Mouse (Mus musculus) lung, adult 2 months (tissue): ENCODE results near the gene Dpysl5. TPM values are rescaled to one million over a fixed set of nuclear protein-coding genes. Genes with fewer than 3 reads are reported as not detected.

Source experiments
- DNase-seq: peaks from one replicate; pipeline ENCODE4 v3.0.0; 2022
- H3K4me1 ChIP-seq: fragments of 200-500 bp; 2 replicates; pipeline ENCODE4 v1.6.1; 2011; ENCODE audit warnings: low read length; ENCODE audit not compliant: control insufficient read depth, insufficient read depth
- H3K4me3 ChIP-seq: fragments of 200-500 bp; replicated peaks from 2 replicates; pipeline ENCODE3; 2011; ENCODE audit warnings: low read depth, mild to moderate bottlenecking, control low read depth, low read length; ENCODE audit errors: extremely low read depth
- CTCF ChIP-seq: fragments of 200-500 bp; IDR thresholded peaks from 2 replicates; pipeline ENCODE4 v1.5.1; 2011; ENCODE audit warnings: mild to moderate bottlenecking, low read length, control low read depth; ENCODE audit not compliant: insufficient read depth
- POLR2A ChIP-seq: fragments of 200-500 bp; IDR thresholded peaks from 2 replicates; pipeline ENCODE4 v1.6.1; 2011; ENCODE audit warnings: low read depth, mild to moderate bottlenecking, control low read depth, low read length, borderline replicate concordance; ENCODE audit errors: extremely low read depth
- WGBS: fragments of 180-500 bp; shearing (Covaris S2); methylation state at CpG from one replicate; pipeline ENCODE4 v1.1.7; 2018; 5-methylcytosine and 5-hydroxymethylcytosine counted together
- polyA plus RNA-seq: library from polyadenylated mRNA; depleted of rRNA; stranded (reverse); fragments of >200 nt; gene quantifications from 2 replicates; pipeline ENCODE4 v1.2.3, GENCODE M21; 2012

The Dpysl5 gene
- polyA plus RNA-seq, 1 experiment, result 5.6 TPM

- DNase-seq, result no peak
- H3K4me3 ChIP-seq, result no peak overlapping the region
- 0 out of 2 replicates have a peak, but pooled peaks cover 5% of the 10 kb centered on the region for H3K4me1 ChIP-seq
- no peak for TF ChIP-seq POLR2A
- no peak for TF ChIP-seq CTCF
- 47% methylated on average over 8 of the region's 8 CpGs for WGBS
These were observed 105.0 kb downstream of the Dpysl5 start for GRCm38 (mm10) chr5:30816261-30816791.

- Histone ChIP-seq H3K4me1 (peaks cover 7% of the 10 kb centered on the region; the same call in 1 of the 2 replicates), H3K4me3 (no peak overlapping the region)
- DNase-seq, result no peak
- 90% methylated on average over 8 of the region's 8 CpGs for WGBS
- TF ChIP-seq CTCF (no peak), POLR2A (no peak)
These were observed 107.5 kb downstream of the Dpysl5 start for GRCm38 (mm10) chr5:30818758-30819309.

GRCm38 (mm10) chr5:30822689-30823088 is 111.3 kb downstream of the Dpysl5 start:
- WGBS, result 62% methylated on average over 5 of the region's 5 CpGs
- Histone ChIP-seq H3K4me1 (peaks cover 3% of the 10 kb centered on the region; the same call in 1 of the 2 replicates), H3K4me3 (no peak overlapping the region)
- no peak for TF ChIP-seq POLR2A
- no peak for TF ChIP-seq CTCF
- DNase-seq, result no peak

- WGBS, result 79% methylated on average over 3 of the region's 3 CpGs
- TF ChIP-seq CTCF (no peak), POLR2A (no peak)
- Histone ChIP-seq H3K4me3 (no peak overlapping the region), H3K4me1 (peaks cover 3% of the 10 kb centered on the region; the same call in 1 of the 2 replicates)
- DNase-seq, result no peak
These were observed 111.7 kb downstream of the Dpysl5 start for GRCm38 (mm10) chr5:30823091-30823490.

GRCm38 (mm10) chr5:30824124-30824988 is 113.0 kb downstream of the Dpysl5 start:
- TF ChIP-seq CTCF (no peak), POLR2A (no peak)
- 92% methylated on average over 11 of the region's 11 CpGs for WGBS
- Histone ChIP-seq H3K4me1 (peaks cover 3% of the 10 kb centered on the region; the same call in 1 of the 2 replicates), H3K4me3 (no peak overlapping the region)
- DNase-seq, result no peak

GRCm38 (mm10) chr5:30825166-30825565 is 113.8 kb downstream of the Dpysl5 start:
- TF ChIP-seq CTCF (no peak), POLR2A (no peak)
- 68% methylated on average over 10 of the region's 10 CpGs for WGBS
- Histone ChIP-seq H3K4me1 (peaks cover 3% of the 10 kb centered on the region; the same call in 1 of the 2 replicates), H3K4me3 (no peak overlapping the region)
- no peak for DNase-seq

GRCm38 (mm10) chr5:30825821-30826220 is 114.5 kb downstream of the Dpysl5 start:
- 65% methylated on average over 6 of the region's 6 CpGs for WGBS
- DNase-seq, result no peak
- no peak overlapping the region for H3K4me3 ChIP-seq
- H3K4me1 ChIP-seq, result peaks cover 3% of the 10 kb centered on the region; the same call in 1 of the 2 replicates
- TF ChIP-seq CTCF (no peak), POLR2A (no peak)

- WGBS, result 89% methylated on average over 3 of the region's 3 CpGs
- TF ChIP-seq POLR2A (no peak), CTCF (no peak)
- Histone ChIP-seq H3K4me3 (no peak overlapping the region), H3K4me1 (no peaks in the 10 kb centered on the region)
- no peak for DNase-seq
These were observed 122.1 kb downstream of the Dpysl5 start for GRCm38 (mm10) chr5:30833416-30833815.

- H3K4me3 ChIP-seq, result no peak overlapping the region
- TF ChIP-seq POLR2A, result no peak
- WGBS, result 71% methylated on average over 2 of the region's 2 CpGs
- H3K4me1 ChIP-seq, result no peaks in the 10 kb centered on the region
- DNase-seq, result no peak
These were observed 128.4 kb downstream of the Dpysl5 start for GRCm38 (mm10) chr5:30839731-30840130.
